Mouse (Mus musculus) cerebellum, adult 18-20 months (tissue): Measurements from ENCODE around the gene Swsap1.
A peak's percentile ranks its signal among the peaks of the same experiment; 100 is the strongest.

ENCODE experiments used
- DNase-seq, 2 experiments: peaks; one replicate each; pipeline ENCODE4 v3.0.0; 2021

The Swsap1 gene

GRCm38 (mm10) chr9:21955570-21956281 lies at the start of gene Swsap1:
Swsap1 (plus strand) TSS chr9:21955755.
- peak; percentile 98 to 99 for DNase-seq

- DNase-seq: no peak
These were observed 47.3 kb upstream of the Swsap1 start for GRCm38 (mm10) chr9:21908216-21908615.

DNA sequence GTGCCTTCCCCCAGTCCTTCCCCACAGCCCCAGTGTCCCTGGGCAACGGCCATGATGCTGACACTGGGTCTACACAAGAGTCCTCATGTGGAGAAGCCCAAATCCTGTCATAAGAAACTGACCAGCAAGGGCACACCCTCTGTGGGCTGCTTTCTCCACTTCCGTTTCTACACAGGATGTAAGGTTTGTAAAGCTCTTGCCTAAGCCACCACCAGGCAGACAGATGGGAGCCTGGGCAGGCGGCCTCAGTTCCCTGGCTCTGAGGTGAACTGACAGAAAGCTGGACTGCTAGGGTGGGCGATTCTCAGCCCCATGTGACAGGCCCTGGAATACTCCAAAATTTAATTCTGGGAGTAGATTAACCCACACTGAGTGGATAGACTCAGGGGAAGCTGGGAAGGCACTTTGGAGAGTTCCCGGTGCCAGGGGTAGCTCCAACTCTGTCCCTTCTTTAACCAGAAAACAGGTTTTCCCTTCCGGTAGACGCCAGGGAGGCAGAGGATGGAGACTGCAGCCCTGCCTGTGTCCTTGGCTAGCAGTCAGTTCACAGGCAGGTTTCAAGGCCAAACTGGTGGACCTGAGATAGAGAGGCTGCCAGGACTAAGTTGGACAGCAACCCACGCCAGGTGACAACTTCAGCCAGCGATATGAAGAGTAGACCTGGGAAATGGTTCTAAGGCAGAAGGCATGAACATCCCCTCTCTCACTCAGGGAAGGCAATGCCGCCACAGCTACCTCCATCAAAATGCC lies 45.9 kb upstream of the Swsap1 start:
- peak; percentile 28 to 52 for DNase-seq

DNA sequence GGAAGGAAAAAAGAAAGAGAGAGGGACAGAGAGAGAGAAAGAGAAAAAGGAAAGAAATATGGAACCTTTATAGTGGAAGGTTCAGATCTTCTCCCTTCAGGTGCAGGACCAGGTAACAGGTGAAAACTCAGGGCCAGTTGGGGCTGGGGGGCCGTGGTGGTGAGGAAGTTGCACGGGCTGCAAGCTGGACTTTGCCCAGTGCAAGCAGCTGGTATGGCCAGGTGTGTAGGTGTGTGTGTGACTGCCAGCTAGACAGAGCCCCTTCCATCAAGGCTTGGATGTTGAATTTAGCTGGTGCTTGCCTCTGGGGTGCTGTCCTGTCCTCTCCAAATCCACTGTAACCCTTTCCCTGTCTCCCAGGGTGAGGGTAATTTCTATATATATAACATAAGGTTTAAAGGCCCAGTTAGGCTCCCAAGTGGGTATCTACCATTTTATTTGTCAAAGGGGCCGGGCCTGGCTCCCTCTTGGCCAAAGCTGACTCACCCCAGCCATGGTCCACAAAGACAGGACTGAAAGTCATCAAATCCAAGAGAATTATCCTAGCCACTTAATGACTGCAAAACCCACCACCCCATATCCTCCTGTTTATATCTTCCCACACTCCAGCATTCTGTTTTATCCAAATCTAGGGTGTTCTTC lies 38.6 kb upstream of the Swsap1 start:
- DNase-seq: no peak

DNA sequence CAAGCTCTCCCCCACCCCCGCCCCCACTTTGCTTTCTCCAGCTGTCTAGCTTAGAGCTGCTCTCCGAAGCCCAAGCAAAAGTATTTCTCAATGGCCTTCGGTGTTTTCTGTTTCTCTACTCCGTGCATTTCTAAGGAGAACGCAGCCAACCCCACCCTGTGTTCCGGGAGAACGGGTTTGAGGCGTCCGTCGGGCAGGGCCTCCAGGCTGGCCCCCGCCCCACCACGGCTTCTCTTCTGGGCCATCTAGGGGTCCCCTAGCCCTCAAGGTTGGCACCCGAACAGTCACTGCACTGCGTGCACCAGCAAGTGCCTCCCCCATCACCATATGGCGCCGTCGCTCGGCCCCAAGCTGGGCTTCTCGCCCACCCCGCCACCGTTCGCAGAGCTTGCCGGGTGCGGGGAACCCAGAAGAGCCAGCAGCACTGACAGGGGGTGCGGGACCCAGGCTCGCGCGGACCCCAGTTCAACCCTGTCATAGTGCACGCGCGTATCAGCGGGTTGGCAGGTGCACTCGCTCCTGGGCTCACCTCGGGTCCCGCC lies 38.0 kb upstream of the Swsap1 start:
- peak in 1 of 2 experiments; percentile 45 for DNase-seq

DNA sequence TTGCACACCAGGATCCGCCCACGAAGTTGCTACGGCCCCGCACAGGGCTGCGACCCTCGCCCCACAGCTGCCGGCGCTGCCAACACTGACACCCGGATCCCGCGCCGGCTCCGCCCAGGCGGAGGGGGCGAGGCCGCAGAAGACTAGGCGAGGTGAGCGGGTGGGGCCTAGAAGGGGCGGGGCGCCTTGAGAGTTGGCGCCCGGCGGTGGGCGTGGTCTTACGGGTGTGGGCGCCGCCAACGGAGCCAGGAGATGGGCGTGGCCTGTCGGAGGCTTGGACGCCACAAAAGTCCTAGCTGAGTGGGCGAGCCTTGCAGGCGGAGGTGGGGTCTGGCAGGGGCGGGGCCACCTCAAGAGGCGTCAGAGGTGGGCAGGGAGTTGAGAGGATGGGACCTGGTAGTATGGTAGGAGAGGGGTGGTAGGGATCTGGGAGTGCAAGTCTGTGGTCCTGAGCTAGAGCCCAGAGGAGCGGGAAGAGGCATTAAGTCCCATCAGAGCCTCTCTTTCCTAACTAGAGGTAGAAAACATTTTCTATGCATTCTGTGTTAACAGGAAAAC lies 37.4 kb upstream of the Swsap1 start, which contains the start of gene Rab3d:
TSS of gene Rab3d (minus strand) at position 158 of the 558 bp plus-strand sequence.
- peak; percentile 87 to 89 for DNase-seq

DNA sequence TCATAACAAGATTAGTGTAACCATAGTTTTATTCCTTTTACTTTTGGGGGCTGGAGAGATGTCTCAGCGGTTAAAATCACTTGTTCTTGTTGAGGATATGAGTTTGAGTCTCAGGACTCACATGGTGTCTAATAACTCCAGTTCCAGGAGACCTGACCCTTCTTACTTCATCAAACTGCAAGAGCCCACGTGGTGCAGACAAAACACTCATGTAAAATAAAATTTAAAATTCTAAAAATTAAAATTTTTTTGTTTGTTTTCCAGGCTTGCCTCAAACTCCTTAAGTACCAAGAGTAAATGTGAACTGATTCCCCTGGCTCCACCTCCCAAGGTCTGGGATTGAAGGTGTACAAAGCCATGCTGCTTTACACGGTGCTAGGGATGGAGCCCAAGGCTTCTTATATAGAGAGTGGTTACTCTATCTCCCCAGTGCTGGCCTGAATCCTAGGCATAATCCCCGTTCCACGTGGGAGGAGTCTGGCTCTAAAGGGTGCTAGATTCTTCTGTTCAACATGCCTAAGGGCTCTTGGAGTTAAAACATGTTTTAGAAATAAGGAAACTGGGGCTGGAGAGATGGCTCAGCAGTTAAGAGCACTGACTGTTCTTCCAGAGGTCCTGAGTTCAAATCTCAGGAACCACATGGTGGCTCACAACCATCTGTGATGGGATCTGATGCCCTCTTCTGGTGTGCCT lies 36.7 kb upstream of the Swsap1 start:
- no peak for DNase-seq

DNA sequence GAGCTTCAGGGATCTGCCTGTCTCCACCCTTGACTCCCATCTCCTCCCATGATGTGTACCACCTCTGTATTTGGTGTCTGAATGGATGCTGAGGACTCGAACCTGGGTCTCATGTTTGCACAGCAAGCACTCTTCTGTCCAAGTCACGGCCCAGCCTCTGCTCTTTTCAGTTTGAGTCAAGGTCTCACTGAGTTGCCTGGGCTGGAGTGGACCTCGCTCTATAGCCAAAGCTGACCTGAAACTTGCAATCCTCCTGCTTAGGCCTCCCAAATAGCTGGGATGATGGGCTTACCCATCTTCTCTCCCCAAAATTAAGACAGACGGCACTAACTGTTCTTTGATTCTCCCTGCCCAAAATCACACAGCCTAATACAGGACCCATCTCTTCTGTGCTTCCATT lies 32.5 kb upstream of the Swsap1 start:
- DNase-seq: no peak

- DNase-seq: no peak
These were observed 32.0 kb upstream of the Swsap1 start for GRCm38 (mm10) chr9:21923490-21924098.

DNA sequence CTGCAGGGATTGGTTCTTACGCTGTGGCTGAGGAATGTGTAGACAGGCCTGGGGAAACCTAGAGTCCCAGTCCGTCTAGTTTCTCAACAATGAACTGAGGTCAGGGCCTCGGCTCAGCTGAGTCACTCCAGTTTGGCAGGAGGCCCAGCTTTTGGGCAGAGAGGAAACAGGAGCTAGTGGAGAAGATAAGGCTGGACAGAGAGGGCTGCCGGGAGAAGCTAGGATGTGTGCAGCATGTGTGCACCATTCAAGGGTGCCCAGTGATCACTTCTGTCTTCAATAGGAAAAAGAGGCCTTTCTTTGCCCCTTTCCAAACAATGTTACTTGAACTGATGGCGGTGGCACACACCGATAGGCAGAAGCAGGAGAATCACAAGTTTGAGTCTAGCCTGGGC lies 31.5 kb upstream of the Swsap1 start:
- DNase-seq: peak; percentile 62 to 70

GRCm38 (mm10) chr9:21925034-21925433 lies 30.5 kb upstream of the Swsap1 start:
- DNase-seq: no peak

DNA sequence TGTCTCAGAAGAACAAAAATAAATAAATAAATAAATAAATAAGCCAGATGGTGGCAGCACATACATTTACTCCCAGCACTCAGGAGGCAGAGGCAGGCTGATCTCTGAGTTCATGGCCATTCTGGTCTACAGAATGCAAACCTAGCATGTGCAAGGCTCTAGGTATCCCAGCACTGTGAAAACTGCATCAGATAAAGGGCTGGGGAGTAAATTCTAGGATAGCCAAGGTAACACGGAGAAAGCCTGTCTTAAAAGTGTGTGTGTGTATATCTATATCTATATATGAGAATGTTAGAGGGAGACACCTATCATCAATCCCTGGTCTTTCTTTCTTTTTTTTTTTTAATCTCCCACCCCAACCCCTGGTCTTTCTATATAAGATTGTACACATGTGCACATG lies 30.0 kb upstream of the Swsap1 start:
- DNase-seq: no peak

GRCm38 (mm10) chr9:21926155-21926554 lies 29.4 kb upstream of the Swsap1 start:
- DNase-seq: peak in 1 of 2 experiments; percentile 19

GRCm38 (mm10) chr9:21926784-21927183 lies 28.8 kb upstream of the Swsap1 start:
- peak in 1 of 2 experiments; percentile 38 for DNase-seq

DNA sequence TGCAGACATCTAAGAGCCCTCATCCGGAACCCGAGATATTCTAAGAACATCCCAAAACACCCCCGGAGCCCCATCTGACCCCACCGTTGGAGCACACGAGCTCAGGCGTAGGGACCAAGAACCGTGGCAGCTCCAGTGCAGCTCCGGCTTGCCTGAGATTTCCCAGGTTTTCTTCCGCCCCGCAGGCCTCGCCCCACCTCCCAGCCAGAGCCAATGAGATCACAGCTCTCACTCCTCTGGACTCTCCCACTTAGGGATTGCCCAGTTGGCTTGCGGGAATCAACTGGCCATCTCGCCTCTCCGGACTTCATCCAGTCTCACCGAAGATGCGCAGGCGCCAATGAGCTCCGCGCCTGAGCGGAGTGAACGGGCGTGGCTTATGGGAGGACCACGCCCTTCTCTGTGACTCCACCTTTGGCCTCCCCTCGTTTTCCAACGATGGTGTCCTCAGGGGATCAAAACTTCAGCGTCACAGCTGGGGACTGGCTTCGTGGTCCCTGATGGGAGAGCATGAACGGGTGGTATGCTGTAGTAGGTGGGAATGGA lies 28.3 kb upstream of the Swsap1 start, which contains the start of the genes Ccdc159 and Tmem205:
TSS of gene Ccdc159 (plus strand) at position 264 of the 546 bp plus-strand sequence.
TSS of gene Tmem205 (minus strand) at position 349 of the 546 bp plus-strand sequence.
- DNase-seq: peak; percentile 91 to 97

DNA sequence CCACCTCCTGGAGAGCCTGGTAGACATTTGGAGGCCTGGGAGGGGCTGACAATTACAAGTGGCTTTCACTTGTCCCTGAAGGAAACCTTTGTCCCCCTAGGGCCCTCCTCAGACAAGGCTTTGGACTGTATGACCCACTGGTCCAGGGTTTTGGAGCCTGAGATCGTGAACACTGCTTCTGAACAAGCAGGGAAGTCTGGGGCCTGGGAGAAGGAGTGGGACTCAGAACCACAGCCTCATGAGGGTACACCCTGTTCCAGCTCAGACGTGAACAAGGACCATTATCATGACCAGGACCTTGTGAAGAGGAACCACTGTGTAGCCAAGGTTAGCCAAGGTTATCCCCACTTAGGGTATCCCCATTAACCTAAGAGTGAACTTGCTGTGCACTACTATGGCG lies 26.3 kb upstream of the Swsap1 start:
- no peak for DNase-seq

DNA sequence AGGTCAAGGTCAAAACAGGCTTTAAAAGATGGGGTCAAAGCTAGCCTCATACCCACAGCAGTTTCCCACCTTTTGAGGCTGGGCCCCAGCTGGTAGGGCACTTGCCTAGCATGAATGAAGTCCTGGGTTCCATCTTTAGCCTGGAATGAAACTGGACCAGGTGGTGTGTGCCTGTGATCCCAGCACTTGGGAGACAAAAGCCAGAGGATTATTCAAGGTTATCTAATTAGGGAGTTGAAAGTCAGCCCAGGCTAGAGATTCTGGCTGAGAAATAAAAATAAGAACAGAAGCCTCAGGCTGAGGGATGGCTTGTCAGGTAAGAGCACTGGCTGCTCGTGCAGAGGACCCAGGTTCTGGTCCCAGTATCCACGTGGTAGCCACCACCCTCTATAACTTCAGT lies 23.5 kb upstream of the Swsap1 start:
- DNase-seq: no peak

GRCm38 (mm10) chr9:21932445-21933137 lies 23.0 kb upstream of the Swsap1 start:
- no peak for DNase-seq

GRCm38 (mm10) chr9:21934021-21934420 lies 21.5 kb upstream of the Swsap1 start:
- DNase-seq: no peak

DNA sequence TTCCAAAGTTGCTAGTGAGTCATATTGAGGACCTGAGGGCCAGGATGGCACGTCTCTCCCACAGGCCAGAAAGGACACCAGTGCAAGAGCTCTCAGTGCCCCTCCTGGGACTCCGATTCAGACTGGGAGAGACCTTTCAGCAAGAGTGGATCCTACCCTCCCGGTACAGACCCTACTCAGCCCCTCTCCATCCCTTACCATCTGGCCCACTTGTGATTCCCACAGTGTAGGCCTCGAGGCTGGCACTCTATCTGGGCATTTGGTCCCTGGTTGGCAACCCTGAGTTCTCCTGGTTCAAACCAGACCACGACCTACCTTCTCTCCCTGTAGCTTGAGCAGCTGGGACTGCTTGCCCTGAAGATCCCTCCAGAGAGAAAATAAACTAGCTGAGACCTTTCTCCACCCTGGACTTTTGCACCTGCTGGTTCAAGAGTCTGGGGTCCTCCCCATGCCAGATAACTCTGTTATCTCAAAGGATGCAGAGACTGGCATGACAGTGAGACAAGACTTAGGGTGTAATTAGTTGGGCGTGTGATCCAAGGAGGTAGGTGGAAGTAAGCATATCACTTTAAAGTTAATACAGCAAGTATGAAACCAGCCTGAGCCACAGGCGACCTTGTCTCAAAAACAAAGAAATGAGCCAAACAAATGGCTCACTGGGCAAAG lies 20.0 kb upstream of the Swsap1 start:
- no peak for DNase-seq
